Mouse (Mus musculus) mature B cell (primary cell): Measurements from ENCODE around the gene Mrrf.

Experiments
- in situ Hi-C: fragments of 300-500 bp; cut with MboI; formaldehyde crosslinking; loops from 2 replicates; pipeline ENCODE4 v1.14.3; 2019

Gene Mrrf

DNA sequence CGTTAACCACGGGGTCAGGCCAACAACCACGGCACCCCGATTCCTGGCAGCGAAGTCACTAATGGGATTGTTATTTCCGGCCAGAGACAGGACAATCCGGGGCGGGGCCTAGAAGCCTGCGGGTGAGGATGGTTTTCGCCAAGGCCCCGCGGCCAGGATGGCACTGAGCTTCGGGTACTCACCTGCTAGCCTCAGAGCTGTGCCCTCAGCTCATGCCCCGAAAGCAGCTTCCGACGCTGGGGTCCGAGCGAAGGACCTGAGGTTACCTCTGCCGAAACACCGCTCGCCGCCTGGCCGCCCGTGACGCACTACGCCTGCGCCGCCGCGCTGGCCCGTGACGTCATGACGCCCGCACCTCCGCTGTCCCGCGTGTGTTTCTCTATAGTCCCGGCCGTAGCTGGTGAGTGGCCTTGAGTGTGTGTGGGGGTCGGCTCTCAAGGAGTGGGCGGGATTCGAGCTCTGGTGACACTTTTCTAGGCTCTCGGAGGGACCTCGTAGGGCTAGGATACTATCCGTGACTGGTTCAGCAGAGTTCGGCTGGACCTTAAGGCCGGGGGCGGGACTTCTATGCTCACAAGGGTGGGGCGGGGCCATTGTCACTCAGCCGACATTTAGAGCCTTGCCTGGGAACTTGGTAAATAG lies at the start of gene Mrrf, which contains the start of gene Rbm18:
TSS of gene Mrrf (plus strand) at position 90 of the 642 bp plus-strand sequence.
TSS of gene Rbm18 (minus strand) at position 474 of the 642 bp plus-strand sequence.
- in situ Hi-C loops: no loop called here

DNA sequence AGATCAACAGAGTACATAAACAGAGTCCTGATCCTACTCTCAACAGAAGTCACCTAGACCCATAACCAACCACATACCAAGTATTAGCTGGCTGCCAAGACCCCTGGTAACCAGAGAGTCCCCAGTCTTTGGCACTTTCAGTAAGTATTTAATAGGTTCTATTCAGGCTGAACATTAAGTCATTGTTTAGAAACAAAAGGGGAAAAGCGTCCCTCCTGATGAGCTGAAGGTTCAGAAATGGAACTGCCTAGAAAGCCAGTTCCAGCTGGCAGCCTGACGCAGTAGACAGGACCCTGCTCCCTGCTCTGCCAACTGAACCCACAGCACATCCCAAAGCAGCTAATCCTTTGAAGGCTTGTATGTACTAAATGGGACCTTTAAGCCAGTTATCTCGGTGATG lies 47.0 kb upstream of the Mrrf start:
- in situ Hi-C loops: no loop called here

DNA sequence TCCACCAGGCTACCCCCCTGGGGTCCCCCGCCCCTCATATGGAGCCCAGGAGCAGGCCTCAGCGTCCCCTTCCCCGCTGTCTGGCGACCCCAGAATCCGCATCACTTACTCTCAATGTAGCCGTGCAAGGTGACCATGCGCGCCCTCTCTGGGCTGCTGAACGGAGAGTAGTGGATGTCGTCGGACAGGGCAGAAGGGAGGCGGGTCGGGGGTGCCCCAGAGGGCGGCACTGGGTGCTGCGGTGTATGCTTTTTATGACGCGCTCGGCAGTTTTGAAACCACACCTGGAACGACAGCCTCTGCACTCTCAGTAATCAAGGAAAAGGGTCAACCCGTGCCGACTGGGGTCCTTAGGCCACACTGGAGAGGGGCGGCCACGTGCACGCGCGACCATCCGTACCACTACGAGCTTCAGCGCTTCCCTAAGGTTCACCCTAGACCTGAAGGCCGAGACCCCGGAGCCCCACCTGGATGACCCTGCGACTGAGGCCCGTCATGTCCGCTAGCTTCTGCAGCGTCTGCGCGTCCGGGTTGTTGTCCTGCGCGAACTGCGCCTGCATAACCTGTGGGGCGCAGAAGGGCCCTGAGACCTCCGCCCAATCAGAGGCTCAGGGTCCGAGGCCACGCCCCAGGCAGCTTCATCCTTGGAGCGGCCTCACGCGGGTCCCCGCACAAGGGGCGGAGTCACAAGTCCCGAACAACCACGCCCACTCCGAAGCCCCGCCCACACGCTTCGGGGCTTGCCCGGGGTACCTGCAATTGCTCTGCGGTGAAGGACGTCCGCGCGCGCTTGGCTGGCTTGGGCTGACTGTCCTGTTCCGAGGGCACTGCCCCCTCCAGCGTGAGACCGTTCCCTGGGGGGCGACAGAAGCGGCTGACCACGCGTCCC lies 45.1 kb upstream of the Mrrf start:
- in situ Hi-C loops: no loop called here

DNA sequence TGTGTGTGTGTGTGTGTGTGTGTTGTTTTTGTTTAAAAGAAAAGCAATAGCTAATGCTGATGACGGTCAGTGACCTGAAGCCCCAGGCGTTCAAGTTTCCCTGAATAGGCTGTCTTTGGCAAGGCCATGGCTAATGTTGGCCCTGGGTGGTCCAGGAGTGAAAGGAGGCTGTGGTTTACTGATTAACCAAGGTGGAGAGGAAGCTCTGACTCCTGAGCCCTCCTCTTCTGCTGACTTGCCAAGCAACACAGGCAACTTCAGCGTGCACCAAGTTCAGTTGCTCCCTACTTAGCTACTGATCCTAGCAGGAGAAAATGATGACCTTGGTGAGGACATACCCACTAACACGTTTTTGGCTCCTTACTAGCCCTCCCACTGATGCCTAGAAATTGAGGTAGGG lies 43.4 kb upstream of the Mrrf start:
- in situ Hi-C loops: no loop called here

DNA sequence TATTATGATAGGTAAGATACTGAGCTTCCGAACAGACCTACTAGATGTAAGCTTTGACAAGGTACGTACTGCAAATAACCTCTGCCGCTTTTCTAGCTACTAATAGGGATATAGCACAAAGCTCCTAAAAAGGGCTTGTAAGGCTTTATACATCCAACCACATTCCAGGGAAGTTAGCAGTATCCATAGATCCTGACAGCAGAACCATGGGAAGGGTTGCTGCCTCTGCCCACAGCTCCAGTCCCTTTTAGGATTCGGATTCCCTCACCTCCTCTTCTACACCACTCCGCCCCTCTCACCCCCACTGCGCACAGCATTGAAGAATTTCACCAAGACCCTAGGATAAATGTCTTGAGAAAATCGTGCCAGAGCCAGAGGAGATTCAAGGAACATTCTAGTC lies 42.9 kb upstream of the Mrrf start:
- in situ Hi-C loops: no loop called here

DNA sequence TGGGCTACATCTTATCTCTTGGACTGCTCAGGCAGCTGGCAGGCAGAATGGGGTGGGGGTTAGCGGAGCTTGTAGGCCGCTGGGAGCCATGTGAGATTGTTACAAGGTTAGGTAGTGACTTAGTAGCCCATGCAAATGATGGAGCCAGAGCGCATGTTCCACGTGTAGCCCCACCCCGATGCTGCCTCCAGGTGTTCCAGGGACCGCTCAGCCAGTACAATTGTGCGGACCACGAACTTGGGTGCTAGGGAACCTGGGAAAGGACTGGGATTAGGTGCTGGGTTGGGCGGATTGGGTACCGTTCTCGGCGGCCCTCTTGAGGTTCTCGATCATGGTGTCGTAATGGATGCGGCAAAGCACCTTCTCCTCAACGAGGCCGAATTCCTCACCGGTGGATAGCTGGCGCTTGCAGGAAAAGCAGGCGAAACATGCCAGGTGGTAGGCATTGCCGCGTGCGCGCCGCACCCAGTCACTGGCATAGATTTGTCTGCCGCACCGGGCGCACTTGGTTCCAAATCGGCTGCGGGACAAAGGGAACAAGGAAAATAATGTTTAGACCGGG lies 42.2 kb upstream of the Mrrf start:
- in situ Hi-C loops: no loop called here

DNA sequence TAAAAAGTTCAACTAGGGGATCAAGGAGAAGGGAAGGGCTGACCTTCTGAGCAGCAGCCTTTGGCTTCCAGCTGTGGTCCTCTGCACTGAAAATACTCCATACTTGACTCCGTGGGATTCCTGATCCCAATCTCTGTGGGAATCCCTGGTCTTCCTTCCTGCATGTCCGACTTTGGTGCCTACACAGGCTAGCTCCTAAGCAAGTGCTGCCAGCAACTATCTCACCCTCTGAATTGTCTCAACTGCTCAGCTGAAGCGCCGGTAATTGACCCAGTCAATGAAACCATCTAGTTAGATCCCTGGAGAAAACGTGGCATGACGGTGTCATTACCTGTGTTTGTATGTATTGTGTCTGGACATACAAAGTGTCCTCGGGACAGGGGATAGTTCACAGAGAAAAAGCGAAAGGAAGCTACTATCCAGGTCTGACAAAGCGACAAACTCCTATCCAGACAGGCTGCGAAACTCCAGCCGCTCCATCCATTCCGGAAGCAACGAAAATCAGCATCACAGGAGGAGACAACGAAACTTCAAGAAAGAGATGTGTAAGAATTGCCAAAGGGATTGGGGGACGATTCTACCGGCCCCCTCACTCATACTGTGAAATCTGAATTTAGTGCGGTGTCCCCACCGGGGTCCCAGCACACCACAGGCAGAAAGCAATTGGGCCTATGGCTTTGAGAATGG lies 38.9 kb upstream of the Mrrf start:
- in situ Hi-C loops: no loop called here

DNA sequence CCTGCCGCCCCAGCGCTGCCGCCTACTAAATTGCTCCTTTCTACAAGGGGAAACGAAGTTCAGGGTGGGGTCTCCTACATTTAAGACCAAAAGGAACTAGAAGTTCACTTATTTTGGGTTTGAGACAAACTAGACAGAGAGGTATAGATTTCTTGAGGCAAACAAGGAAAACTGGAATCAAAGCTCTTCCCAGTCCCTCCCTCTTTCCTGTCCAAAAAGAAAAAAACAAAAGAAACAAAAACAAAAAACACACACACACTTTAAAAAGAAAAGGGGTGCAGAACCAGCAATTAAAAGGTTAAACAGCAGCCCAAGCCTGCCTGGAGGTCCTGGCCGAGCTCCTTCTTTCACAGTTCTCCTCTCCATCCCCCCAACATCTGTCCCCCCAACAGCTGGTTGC lies 38.2 kb upstream of the Mrrf start:
- in situ Hi-C loops: no loop called here

DNA sequence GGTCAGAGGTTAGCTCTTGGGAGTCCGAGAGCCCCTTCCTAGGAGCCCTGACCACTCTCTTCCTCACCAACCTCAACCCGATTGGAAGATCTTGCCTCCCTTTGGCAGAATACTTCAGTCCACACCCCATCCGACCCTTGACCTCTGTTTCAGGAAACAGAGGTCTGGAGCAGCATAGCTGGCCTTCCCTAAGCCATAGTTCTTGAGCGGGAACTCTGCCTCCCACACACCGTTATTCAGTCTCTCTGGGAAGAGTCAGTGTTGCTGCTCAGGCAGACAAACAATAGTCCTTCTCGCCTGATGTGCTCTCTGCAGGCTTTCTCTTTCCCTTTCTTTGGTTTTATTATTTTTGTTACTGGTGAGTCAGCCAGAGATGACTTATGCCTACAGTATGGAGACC lies 36.5 kb upstream of the Mrrf start:
- in situ Hi-C loops: no loop called here

DNA sequence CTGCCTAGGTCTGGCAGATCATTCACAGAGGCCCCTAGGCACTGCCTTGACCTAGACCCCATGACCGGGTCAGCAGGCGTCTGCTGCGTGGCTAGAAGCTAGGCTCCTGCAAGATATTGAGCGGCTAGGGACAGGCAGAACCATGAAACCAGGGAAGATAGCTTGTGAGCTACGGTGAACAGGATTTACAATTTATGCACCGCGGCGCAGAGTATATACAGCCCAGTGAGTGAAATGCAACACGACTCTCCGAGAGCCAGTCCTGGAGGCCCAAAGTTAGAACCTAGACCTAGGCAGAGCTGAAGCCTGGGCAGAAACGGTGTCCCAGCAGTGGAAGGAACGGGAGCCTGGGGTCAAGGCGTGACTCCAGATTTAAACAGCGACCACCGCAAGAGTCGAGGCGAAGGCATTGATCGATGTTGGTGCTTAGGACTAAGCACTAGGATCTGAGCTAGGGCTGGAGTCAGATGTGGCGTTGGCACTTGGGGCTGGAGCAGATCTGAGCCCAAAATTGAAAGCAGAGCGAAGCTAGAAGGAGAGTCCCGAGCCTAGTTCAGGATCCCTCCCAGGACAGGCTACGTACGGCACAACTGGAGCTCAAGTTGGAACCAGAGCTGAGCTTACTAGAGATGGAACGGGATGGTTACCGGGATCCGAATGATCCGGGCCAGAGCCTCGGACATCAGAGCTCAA lies 34.2 kb upstream of the Mrrf start:
- in situ Hi-C loops: no loop called here

DNA sequence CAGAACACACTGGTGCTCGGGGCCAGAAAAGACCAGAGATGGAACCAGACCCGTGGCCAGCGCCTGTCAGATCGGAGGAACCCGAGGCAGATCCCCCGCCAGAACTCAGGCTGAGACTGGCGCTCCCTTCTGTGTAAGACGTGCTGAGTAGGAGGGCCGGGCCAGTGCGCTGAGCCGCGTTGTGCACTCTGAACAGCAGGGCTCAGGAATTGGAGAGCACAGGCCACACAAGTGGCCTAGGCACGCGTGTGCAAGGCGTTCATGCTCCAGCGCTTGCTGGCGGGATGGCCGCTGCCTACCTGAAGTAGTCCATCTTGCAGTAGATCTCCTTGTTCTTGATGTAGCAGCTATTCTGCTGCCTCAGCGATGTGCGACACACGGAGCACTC lies 33.6 kb upstream of the Mrrf start:
- in situ Hi-C loops: no loop called here

DNA sequence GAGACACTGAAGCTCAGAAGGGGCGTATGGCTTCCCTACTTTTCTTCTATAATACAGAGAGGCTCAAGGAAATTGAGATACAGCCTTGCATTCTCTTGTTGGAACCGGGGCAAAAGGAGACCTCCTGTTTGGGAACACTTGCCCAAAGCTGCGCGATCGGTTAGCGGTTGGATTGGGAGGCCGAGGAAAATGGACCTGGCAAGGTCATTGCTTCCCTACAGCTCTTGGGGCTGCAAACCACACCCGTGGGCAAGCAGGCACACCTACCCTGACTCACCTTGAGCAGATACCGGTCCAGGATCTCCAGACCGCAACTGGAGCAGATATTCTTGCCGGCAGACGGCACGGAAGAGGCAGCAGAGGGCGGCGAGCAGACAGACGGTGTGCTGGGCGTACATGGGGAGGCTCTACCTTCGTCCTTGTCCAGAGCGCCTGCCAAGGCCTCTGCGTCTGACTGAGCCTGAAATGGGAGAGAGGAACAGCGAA lies 33.1 kb upstream of the Mrrf start:
- in situ Hi-C loops: no loop called here

DNA sequence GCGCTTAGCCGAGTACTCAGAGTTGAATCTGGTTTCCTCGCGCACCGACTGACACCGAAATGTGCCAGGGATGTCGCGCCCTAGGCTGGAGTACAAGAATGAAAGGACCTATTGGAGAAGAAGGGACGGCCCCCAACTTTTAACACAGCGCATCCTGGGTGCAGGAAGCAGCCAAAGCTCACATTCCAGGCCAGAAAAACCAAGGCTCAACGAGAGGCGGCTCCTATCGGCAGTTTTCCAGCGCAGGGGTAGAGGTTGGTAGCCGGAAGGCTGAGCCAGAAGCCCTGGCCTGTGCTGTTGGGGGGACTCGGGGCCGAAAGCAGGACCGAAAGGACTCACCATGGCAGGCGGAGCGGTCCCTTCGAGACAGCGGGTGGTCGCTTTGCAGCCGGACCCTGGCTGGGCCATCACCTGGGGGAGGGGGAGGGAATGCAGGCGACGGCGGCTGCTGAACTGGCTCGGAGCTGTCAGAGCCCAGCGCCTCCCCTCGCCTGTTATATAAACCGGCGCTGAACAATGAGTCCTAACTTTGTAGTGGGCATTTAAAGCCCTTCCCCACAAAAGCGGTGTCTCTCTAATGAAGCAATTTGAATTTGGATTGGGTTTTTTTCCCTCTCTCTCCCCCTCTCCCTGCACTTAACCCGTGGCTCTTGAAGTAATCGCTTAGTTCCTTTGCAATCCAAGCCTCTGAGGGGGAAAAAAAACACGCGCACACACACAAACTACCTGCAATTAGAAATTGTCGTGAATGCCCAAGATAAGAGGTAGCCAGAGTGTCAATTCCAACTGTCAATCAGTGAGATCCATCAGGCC lies 32.4 kb upstream of the Mrrf start:
- in situ Hi-C loops: no loop called here

DNA sequence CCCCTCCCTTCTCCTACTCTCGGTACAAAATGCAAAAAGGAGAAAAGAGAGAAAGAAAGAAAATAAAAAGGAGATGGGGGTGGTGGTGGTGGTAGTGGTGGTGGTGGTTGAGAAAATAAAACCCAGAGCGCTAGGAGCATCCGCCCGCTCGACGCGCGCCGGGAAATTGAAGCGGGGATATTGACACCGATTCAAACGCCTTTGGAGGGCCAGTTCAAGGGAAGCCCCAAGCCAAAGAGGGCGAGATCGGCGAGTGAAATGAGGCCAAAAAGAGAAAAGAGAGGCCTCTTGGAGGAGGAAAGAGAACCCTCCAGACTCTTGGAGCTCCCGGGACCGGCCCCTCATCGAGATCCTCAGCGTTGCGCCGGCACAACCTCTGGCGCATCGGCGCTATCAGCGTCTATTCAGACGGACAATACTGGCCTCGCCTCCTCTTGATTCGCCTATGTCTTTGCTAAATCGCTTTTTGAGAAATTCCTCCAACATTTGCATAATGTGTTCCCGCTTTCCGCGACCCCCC lies 31.7 kb upstream of the Mrrf start:
- in situ Hi-C loops: no loop called here

DNA sequence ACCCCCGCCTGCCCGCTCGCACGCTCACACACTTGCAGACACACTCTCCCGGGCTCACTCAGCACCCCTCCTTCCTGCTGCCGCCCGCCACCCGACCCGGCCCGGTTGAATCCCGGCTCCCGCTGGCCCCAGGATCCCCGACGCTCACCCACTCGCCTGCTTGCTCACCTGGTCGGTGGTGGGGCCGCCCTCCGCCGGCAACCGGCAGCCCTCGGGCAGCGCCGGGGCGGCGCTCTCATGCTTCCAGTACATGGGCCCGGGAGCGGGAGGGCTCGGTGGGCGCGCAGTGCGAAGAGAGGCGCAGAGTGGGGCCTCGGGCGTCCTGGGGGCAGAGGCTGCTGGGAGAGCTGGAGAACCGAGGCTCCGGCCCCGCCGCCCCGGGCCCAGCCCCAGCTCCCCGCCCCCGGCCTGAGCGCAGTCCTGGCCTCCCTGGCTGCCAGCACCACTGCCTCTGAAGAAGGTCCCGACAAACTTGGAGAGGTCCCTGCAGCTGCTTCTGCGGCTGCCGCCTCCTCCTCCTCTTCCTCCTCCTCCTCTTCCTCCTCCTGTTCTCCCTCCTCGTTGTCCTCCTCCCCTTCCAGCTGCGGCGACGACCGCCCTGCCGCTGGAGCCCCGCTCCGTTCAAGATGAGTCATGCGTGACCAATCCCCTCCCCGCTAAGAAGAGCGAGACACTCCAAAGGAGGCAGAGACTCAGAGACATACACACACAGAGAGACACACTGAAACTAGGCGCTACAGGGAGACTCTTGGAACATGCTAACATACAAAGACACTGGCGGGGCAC lies 31.0 kb upstream of the Mrrf start, which contains the start of gene Lhx6:
TSS of gene Lhx6 (minus strand) at position 453 of the 786 bp plus-strand sequence.
- in situ Hi-C loops: no loop called here

DNA sequence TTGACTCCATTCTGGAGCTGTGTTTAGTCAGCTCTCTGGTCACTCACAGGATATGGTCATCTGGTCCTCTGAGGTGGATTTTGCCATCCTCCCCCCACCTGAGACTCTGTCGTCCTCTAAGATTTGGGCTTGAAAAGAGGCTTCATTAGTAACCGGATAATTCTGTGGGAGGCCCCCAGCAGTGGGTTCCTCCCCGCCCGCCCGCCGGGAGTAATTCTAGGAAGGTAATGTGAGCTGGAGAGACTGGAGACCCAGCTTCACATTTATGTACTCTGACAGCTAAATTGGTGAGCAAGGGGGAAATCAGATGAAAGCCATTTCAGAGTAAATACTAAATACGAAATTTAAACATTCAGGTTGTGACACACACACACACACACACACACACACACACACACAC lies 27.6 kb upstream of the Mrrf start:
- in situ Hi-C loops: no loop called here

DNA sequence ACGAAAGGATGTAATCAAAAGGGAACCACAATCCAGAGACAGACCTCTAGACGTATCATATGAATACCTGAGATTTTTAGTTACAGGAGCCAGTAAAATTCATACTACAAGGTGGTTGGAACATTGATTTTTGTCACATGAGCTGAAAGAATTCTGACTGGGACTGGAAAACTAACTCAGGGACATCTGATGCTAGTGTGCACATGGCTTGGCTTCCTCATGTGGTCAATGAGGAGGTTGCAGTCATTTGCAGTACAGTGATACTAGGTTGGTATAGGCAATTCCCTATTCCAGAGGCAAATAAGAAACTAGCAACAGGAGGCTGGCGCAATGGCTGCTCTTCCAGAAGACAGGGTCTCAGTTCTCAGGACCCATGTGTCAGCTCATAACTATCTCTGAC lies 23.6 kb upstream of the Mrrf start:
- in situ Hi-C loops: no loop called here

DNA sequence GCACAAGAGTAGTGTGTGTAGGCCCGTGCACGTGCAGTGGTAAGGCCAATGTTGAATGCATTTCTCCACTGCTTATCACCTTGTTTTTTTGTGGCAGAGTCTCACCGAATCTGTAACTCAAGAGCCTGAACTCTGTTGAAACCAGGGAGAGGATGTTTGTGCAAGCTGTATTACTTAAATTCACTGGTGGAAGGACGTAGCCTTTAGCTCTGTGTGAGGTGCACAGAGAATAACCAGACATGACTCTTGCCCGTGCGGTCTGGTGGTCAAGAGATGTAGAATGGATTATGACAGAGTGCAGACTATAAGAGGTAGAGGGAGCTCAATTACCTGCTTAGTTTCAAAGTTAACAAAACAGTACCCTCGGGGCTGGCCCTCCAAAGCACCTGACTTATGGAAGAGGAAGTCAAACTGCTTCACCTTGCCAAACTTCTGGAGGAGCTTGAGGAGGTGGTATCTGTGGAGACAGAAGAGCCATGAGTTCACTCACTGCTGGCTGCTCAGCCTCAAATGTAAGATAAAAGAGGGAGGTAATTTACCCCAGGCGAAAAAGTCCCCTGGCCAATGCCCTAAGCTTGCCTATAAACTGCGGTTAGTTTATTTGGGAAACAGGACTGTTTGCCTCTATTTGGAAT lies 9.3 kb upstream of the Mrrf start:
- in situ Hi-C loops: no loop called here

DNA sequence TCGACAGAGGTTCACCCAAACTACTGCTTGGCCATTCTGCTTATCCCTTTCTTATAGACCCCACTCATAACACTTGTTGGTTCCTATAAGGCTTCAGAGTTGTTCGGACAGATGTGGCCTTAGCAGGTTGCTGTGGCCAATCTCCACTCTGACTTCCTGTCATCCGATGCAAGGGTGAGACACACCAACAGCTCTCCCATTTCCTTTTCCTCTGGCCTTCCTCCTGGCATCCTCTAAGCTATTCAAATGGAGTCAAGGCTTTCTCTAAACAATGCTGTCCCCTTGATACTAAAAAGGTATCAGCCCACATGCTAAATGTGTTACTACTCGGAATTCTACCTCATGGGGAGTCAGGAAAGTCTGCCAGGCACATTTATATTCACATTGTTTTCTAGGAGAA lies 8.2 kb upstream of the Mrrf start:
- in situ Hi-C loops: no loop called here
